Mouse (Mus musculus): ENCODE measurements at regions not wholly inside any gene's neighbourhood (a gene's known extent, or its start where the extent isn't known, plus 50 kb on each side); places are given as distances from the start of the nearest gene placed in this dataset.
A peak's percentile ranks its signal among the peaks of the same experiment; 100 is the strongest.

GRCm38 (mm10) chr2:21267149-21267761 is 61.7 kb downstream of the Thnsl1 start:
- DNase-seq: no peak

DNA sequence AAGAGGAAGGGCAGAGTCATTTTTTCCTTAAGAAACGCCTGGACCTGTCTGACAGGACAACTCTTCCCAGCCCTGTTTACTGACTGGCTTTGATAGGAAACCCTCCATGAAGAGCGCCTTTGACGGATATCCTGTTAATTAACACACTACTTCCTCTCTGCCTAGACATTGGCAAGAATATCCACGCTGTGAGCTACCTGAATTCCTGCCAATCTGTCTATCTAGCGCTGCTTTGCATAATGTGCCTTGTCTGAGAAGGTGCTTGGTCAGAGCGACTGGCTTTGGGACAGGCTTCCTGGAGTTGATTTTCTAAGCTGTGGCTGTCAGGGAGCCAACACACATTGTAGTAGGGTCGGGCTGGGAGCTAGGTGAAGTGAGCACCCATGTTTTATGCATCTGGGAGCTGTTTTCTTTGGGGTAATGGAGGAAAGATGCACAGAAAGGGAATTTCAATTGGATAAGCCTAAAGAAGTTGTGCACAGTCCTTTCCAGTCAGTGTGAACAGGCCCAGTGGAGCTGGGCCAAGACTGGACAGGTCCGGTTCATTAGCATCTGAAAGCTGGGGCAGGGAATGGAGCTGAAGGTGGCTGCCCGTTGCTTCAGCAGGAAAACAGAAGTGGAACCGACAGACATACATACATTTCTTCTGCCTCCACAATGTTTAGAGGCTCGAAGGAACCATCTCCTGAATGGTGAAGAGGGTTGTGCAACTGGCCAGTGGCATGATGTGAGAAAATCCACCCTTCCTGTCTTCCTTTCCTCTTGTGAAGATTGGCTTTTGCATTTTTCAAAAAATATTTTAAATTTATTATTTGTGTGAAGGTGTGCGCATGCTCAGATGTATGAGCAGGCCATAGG is 64.7 kb downstream of the Thnsl1 start:
- DNase-seq: peak; percentile 5 to 28

DNA sequence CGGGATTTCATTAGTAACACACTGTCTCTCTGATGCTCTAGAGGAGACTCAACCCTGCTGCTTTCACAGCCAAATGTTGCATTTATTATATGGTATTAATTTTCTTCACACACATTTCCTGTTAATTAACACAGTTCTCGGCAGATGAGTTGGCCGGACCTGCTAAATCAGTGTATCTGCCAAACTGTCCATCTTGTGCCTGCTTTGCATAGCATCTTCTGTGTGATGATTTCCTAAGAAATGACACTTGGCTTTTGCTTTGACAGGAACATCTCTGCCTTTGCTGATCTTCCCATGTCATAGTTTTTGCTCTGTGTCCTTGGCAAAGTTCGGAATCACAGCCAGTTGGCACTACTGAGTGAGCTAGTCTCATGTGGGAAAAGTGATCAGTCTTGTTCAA is 67.9 kb downstream of the Thnsl1 start:
- no peak for DNase-seq

GRCm38 (mm10) chr2:21275315-21275714 is 69.8 kb downstream of the Thnsl1 start:
- DNase-seq: no peak

- peak; percentile 36 to 73 for DNase-seq
Measured at GRCm38 (mm10) chr2:21280794-21281420, 75.4 kb downstream of the Thnsl1 start.

DNA sequence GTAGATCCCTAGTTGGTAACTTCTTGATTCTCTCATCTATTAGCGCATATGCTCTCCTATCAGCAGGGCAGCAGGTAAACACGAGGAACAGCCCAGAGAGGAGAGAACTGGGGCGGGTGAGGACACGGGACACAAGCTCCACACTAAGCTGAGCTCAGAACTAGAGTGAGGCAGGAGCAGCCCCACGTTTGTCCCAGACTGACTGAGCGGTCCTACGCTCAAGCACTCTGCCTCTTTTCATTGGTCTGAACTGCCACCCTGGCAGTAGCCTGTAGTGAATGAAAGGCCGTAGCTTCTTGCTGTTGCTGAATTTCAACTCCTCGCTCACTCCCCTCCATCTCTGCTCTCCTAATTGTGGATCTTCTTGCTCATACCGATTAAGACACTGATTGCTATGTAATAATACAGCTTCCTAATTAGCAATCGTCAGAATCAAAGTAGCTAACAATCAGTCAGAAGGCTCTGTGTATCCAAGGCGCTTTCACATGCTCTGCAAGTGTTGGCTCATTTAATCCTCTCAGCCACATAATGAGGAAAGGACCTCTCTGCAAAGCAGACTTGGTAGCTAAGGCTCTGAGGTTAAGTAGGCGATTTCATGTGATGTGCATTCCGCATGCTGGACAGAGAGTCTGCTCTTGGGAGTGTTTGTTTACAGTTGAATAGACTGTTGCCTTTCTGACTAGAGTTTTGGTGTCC is 77.1 kb downstream of the Thnsl1 start:
- no peak for DNase-seq

DNA sequence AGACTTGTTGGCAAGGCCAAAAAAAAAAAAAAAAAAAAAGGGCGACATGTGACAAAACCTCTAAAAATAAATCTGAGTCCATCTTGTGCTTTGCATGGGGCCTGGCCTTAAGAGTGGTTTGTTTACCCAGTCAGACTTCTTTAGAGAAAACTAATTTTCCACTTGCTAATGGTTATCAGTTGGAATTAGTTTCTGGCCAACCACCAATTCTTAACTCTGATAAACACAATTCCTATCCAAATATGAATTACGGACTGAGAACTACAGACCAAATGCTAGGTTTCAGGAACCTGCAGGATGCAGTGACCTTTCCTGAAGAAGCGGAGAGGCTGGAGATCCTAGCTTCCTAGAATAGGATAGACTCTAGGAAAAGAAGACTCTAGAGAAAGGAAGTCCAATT is 79.4 kb downstream of the Thnsl1 start:
- no peak for DNase-seq

DNA sequence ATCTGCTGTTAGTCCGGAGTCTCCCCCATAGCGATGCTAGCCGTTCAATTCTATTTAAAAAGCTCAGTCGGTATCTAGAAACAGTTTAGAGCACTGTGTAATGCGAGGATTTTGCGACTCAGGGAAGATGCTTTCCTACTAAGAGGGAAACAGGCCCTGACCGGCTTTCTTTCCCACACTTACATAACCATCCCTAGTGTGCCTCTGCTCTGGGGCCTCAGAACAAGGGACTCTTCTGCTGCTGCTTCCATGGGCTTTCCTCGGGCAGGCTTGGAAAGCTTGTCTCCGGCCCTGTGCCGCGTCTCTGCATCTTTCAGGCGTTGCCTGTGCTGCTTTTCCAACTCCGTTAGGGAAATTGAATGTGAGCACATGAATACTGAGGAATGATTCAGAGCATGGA is 79.6 kb upstream of the Gpr158 start:
- DNase-seq: no peak

- no peak for DNase-seq
Measured at GRCm38 (mm10) chr2:21292669-21293151, 74.6 kb upstream of the Gpr158 start.

GRCm38 (mm10) chr2:21294002-21294401 is 73.3 kb upstream of the Gpr158 start:
- no peak for DNase-seq

GRCm38 (mm10) chr2:21299681-21300080 is 67.7 kb upstream of the Gpr158 start:
- no peak for DNase-seq

Measured in kidney, adult 8-10 months (tissue).